Mouse (Mus musculus) gastrocnemius, adult 8-10 months (tissue): ENCODE measurements around the gene Atf7. TPM values are rescaled to one million over a fixed set of nuclear protein-coding genes. Genes with fewer than 3 reads are reported as not detected.

Experiments used
- DNase-seq, 2 experiments: peaks; one replicate each; pipeline ENCODE4 v3.0.0; 2022; ENCODE audit warnings: low spot score in 2 of 2
- total RNA-seq, 4 experiments: library from RNA; stranded (reverse); gene quantifications; 2 replicates each; pipeline ENCODE4 v1.2.4; 2022

The Atf7 gene
- total RNA-seq, 4 experiments from 2014 or later = 42.4 to 57.5 (median 51.7) TPM

GRCm38 (mm10) chr15:102552599-102552998, 72.7 kb downstream of the Atf7 start:
- no peak for DNase-seq

- no peak for DNase-seq
These were observed 77.8 kb downstream of the Atf7 start for GRCm38 (mm10) chr15:102547478-102547877.

GRCm38 (mm10) chr15:102546677-102547427, 78.4 kb downstream of the Atf7 start:
- peak; percentile 24 to 27 for DNase-seq

- DNase-seq = no peak
These were observed 79.0 kb downstream of the Atf7 start for GRCm38 (mm10) chr15:102546246-102546645.

- DNase-seq = no peak
These were observed 80.5 kb downstream of the Atf7 start for GRCm38 (mm10) chr15:102544801-102545200.

- DNase-seq = no peak
These were observed 91.3 kb downstream of the Atf7 start for GRCm38 (mm10) chr15:102533926-102534325.

- no peak for DNase-seq
These were observed 93.0 kb downstream of the Atf7 start for GRCm38 (mm10) chr15:102532106-102532900.

- no peak for DNase-seq
These were observed 93.7 kb downstream of the Atf7 start for GRCm38 (mm10) chr15:102531586-102531985.

GRCm38 (mm10) chr15:102530566-102530965, 94.7 kb downstream of the Atf7 start:
- no peak for DNase-seq

GRCm38 (mm10) chr15:102528396-102528795, 96.9 kb downstream of the Atf7 start:
- DNase-seq = no peak

GRCm38 (mm10) chr15:102527936-102528335, 97.3 kb downstream of the Atf7 start:
- no peak for DNase-seq

GRCm38 (mm10) chr15:102526111-102527002, 98.9 kb downstream of the Atf7 start:
- DNase-seq = no peak

- DNase-seq = peak in 1 of 2 experiments; percentile 52
These were observed 100.3 kb downstream of the Atf7 start, which contains the start of gene Npff for GRCm38 (mm10) chr15:102524892-102525485. Gene Npff (minus strand): TSS chr15:102524942.

- no peak for DNase-seq
These were observed 103.8 kb downstream of the Atf7 start for GRCm38 (mm10) chr15:102521480-102521879.

- DNase-seq = no peak
These were observed 104.8 kb downstream of the Atf7 start for GRCm38 (mm10) chr15:102520416-102520815.

- no peak for DNase-seq
These were observed 105.8 kb downstream of the Atf7 start for GRCm38 (mm10) chr15:102519211-102520141.

- DNase-seq = no peak
These were observed 106.4 kb downstream of the Atf7 start for GRCm38 (mm10) chr15:102518859-102519201.

GRCm38 (mm10) chr15:102517976-102518858, 107.0 kb downstream of the Atf7 start, which contains the start of gene Tarbp2:
Gene Tarbp2 (plus strand): TSS chr15:102518192.
- peak; percentile 100 for DNase-seq

GRCm38 (mm10) chr15:102517631-102517975, 107.7 kb downstream of the Atf7 start:
- no peak for DNase-seq
